Mouse (Mus musculus) left cerebral cortex, adult 2 months (tissue): ENCODE results near the gene Dlgap1. TPM values are rescaled to one million over a fixed set of nuclear protein-coding genes. Genes with fewer than 3 reads are reported as not detected.

Source experiments
- DNase-seq, 2 experiments: peaks; one replicate each; pipeline ENCODE4 v3.0.0; 2021 to 2022; ENCODE audit warnings: low spot score in 2 of 2, mixed read lengths in 1 of 2; ENCODE audit errors: extremely low spot score in 1 of 2
- H3K27ac ChIP-seq: fragments of 200-600 bp; 2 replicates; pipeline ENCODE4 v1.8.1; 2022
- H3K4me3 ChIP-seq: fragments of 200-600 bp; 2 replicates; pipeline ENCODE4 v1.8.1; 2022
- CTCF ChIP-seq: fragments of 200-600 bp; IDR thresholded peaks from 2 replicates; pipeline ENCODE4 v1.8.1; 2022; ENCODE audit warnings: antibody characterized with exemption, mild to moderate bottlenecking, moderate library complexity
- intact Hi-C: fragments of 180-260 bp; cut with DNase I; formaldehyde crosslinking; loops from one replicate; pipeline ENCODE4 v1.15.1; 2025
- total RNA-seq, 2 experiments: library from RNA; stranded (reverse); gene quantifications; 2 replicates each; pipeline ENCODE4 v1.2.3; 2021

Dlgap1 gene
- total RNA-seq, 2 experiments from 2014 or later, result 497 to 510 TPM

DNA sequence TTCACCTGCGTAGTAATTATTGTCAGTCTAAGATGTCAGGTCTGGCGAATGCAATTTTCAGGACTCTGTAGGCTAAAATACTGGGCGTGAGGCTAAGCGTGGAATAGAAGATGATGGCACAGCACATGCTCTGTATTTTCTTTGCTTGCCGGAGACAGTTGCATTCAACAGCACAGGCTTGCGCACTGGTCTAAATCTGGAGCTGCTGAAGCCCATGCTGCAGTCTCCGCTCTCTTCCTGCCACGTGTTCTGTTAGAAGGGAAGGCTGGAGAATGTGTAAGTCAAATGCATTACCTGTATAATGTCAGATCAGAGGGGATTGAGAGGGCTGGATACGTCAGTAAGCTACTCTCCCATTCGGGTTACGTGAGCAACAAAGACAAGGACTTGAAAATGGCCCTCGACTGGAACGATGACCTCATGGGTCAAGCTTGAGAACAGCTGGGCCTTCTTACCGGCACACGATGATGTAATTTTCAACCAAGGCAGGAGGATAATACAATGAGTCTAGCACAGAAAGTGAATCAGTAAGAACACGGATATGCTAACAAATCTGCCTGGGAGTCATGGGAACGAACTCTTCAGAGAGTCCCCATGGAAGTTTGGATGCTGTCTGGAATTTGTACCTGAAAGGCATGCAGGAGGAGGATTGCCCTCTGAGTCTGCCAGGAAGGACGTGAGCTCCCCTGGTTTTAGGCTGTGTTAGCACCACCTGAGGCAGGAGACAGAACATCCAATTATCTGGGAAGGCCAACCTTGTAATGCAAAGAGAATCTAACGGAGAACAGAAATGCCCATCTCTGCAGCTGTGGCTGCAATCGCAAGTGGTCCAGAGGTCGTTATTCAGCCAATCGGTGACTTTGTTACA is 339.7 kb downstream of the Dlgap1 start:
- TF ChIP-seq CTCF, result no peak
- peak overlapping the region; percentile 55; the same call in 1 of the 2 replicates for H3K27ac ChIP-seq
- peak; percentile 32 to 36 for DNase-seq

DNA sequence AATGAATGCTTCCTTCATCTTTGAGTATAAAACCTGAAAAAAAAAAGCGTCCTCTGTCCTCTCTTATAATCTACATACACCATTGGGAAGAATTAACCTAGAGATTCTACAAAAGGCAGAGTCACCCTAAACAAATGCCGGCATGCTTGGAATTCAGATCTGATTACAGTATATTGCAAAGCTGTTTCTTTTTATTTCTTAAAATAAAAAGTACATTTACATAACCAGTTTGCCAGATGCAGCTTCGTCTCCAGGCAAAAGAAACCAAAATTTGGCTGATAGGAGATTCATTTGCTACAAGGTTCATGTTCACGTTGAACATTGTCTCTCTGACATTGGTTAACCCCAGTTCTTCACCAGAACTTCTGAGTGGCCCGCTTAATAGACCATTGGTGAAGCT is 347.5 kb downstream of the Dlgap1 start:
- no peak for TF ChIP-seq CTCF

More for the DNA sequence above, 339.7 kb downstream of the Dlgap1 start:
- intact Hi-C loops, result no loop called here
- no peak overlapping the region for H3K4me3 ChIP-seq

DNA sequence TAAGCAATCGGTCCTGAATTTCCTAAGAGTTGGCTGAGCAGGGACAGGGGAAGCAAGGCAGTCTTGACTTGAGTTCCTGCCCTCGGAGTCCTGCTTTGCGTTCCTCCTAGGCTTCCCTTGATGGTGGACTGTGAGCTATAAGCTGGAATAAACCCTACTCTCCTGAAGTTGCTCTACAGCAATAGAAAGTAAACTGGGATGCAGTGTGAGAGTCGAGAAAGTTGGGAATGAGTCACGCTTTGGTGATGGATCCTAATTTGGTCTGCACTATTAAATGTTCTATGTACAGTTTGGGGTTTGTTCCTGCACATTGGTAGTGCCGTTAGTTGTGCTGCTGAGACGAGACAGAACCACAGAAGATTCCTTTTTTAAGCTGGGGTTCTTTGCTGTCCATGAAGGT is 348.9 kb downstream of the Dlgap1 start:
- intact Hi-C loops, result no loop called here
- TF ChIP-seq CTCF, result no peak
- Histone ChIP-seq H3K27ac (no peak overlapping the region), H3K4me3 (no peak overlapping the region)
- DNase-seq, result no peak

More for the DNA sequence above, 347.5 kb downstream of the Dlgap1 start:
- intact Hi-C loops, result no loop called here
- Histone ChIP-seq H3K4me3 (no peak overlapping the region), H3K27ac (peak overlapping the region; percentile 80)
- no peak for DNase-seq

DNA sequence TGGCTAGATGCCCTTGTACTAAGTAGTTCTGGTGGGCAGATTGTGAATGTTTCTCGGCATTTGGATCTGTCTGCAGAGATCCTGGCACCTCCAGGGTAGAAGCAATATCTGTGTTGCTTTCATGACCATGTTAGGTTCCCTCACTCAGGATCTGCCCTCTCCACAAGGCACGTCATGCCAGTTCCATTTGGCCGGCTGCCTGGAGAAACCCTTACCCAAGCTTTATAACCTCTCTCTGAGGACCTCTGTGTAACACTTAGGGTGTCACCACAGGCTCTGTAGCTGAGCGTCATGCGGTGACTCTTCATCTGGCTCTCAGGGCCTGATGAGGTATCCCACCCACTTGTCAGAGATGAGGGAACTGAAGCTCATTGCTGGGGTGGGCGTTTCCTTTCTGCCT is 353.1 kb downstream of the Dlgap1 start:
- DNase-seq, result no peak
- intact Hi-C loops, result no loop called here
- no peak for TF ChIP-seq CTCF
- Histone ChIP-seq H3K27ac (no peak overlapping the region), H3K4me3 (no peak overlapping the region)

DNA sequence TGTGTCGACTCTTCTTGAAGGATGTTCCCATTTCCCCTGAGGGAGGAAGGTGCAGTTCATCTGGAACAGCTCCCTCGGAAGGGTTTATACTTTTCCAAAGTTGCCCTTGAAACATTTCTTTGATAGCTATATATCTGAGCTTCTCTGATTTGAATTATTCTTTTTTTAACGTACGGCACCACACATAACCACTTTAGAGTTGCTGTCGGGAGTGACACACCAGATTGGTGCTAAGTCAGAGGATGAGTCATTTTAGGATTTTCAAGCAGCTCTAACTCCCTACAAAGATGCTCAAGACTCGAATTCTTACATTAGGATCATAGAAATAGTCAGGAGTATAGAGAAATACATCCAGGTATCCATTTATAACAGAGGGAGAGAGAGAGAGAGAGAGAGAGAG is 364.6 kb downstream of the Dlgap1 start:
- Histone ChIP-seq H3K4me3 (no peak overlapping the region), H3K27ac (no peak overlapping the region)
- intact Hi-C loops, result no loop called here
- peak in 1 of 2 experiments; percentile 6 for DNase-seq
- TF ChIP-seq CTCF, result no peak

DNA sequence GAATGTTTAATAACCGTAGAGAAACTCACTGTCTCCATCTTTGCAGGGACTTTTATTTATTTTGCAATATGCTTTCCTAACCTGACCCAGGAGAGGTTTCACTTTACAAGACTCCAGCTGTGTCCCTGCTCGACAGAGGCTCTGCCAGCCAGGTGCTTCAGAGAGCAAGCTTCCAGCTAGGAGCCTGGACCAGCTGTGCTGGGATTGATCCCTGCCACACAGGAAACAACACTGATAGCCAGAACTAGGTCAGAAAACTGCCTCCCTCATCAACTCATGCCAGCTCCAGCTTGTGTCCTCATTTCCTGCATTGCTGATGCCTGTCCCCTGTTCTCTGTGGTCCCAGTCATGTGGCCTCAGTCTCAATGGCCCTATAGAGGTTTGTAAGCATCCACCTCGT is 365.3 kb downstream of the Dlgap1 start:
- intact Hi-C loops, result no loop called here
- Histone ChIP-seq H3K27ac (peak overlapping the region; percentile 36; the same call in 1 of the 2 replicates), H3K4me3 (no peak overlapping the region)
- no peak for TF ChIP-seq CTCF
- peak in 1 of 2 experiments; percentile 8 for DNase-seq

DNA sequence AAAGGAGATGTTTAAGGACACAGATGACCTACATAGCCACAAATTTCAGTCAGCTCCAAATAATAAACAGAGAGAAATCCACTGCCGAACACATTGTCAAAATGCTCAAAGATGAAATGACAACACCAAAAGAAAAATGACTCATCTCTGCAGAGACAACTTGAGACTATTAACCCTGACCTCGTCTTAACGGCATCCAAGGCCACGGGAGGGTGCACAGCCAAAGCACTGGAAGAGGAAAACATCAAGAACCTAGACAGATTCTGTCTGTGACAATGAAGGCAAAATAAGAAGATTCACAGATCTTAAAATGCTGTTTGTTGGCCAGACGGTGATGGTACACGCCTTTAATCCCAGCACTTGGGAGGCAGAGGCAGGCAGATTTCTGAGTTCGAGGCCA is 370.9 kb downstream of the Dlgap1 start:
- no peak for DNase-seq
- no peak overlapping the region for H3K27ac ChIP-seq
- H3K4me3 ChIP-seq, result no peak overlapping the region
- intact Hi-C loops, result loop anchor here (5.0 kb wide), 2 partner anchors 368 to 778 kb away; no protein-coding TSS in a partner anchor
- no peak for TF ChIP-seq CTCF

DNA sequence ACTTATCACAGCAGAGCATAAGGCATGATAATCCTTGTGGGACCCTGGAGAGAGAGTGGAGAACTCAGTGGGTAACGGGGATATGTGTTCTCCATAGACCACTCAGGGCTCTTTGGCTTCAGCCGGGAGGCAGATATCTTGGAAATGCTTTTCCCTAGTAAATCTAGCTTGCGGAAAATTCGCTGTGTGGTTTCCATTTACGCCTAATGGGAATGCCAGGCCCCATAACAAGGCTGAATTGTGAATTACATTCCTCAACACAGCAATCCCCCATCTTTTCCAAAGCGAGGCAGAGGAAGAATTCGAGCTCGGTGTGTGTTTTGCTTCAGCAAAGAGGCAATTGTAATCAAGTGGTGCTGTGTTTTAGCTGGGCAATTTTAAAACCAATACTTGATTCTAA is 372.4 kb downstream of the Dlgap1 start:
- DNase-seq, result peak in 1 of 2 experiments; percentile 2
- Histone ChIP-seq H3K27ac (no peak overlapping the region), H3K4me3 (no peak overlapping the region)
- intact Hi-C loops, result loop anchor here (5.0 kb wide), 1 partner anchor 369 kb away; no protein-coding TSS in a partner anchor
- no peak for TF ChIP-seq CTCF

DNA sequence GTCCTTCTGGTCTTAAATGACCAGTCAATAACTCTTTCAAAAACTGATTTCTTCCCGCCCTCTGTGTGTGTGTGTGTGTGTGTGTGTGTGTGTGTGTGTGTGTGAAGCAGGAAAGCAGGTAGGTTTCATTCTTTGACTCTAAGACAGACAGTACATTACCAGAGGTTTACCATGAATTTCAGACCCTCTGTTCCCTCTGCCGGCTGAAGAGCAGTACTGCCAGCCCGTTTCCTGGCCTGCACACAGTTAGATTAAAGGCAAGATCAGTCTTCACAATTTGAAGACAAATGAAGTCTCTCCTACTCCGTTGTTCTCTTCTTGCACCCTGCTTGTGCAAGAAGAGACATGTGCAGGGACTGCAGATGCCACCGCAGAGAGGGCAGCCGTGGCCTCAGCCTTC is 373.0 kb downstream of the Dlgap1 start:
- DNase-seq, result peak in 1 of 2 experiments; percentile 10
- intact Hi-C loops, result loop anchor here (5.0 kb wide), 1 partner anchor 370 kb away; no protein-coding TSS in a partner anchor

DNA sequence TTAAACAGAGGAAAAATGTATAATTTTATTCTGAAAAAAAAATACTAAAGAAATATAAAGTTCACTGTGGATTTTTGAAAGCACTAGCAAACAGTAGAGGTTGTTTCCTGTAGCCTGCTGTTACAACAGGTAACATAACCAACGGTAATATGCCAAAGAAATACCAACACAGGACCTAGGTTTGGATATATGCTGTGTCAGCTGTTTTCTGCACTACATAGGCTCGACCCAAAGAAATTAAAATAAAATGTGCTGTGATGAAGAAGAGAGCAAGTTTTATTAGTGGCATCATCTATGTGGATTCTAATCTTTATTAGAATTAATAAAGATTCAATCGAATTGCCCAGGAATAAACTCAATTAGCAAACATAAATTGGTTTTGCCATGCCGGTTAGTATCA is 378.5 kb downstream of the Dlgap1 start:
- no peak for DNase-seq
- H3K4me3 ChIP-seq, result no peak overlapping the region
- H3K27ac ChIP-seq, result no peak overlapping the region
- no peak for TF ChIP-seq CTCF
- intact Hi-C loops, result no loop called here

More for the DNA sequence above, 373.0 kb downstream of the Dlgap1 start:
- H3K27ac ChIP-seq, result no peak overlapping the region
- no peak overlapping the region for H3K4me3 ChIP-seq
- TF ChIP-seq CTCF, result peak; percentile 63

DNA sequence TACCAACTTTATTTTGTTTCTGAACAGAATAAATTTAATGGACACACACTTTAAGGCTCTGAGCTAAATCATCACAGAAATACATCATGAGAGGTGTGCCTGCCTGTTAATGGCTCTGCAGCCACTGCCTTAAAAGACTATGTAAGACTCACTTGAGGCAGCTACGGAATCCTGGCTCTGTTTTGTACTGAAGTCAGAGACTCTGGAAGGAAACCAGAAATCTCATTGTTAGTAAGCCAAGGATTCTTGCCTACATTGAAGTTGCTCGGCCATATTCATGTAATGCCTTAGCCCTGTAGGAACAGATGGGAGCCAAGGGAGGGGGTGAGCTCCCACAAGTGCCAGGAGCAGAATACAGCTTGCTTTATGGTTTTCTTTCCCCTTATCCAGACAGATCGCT is 394.7 kb downstream of the Dlgap1 start:
- no peak overlapping the region for H3K4me3 ChIP-seq
- TF ChIP-seq CTCF, result no peak
- H3K27ac ChIP-seq, result no peak overlapping the region
- intact Hi-C loops, result loop anchor here (2.0 to 10.0 kb wide), 2 partner anchors 593 to 759 kb away; no protein-coding TSS in a partner anchor
- peak; percentile 33 to 48 for DNase-seq

DNA sequence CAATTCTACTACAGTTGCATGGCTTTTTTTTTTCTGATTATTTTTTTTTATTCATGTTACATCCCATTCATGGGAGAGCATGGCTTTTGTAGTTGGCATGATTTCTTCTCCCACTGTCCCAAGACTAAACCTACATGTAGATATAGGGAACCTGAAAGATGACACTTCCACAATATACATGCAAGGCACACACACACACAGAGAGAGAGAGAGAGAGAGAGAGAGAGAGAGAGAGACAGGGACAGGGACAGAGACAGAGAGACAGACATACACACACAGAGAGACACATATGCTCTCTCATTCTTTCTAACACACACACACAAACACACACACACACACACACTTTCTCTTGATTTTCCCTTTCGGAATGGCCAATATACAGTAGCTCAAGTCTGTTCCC is 395.1 kb downstream of the Dlgap1 start:
- no peak overlapping the region for H3K27ac ChIP-seq
- intact Hi-C loops, result loop anchor here (2.0 to 10.0 kb wide), 2 partner anchors 593 to 759 kb away; no protein-coding TSS in a partner anchor
- H3K4me3 ChIP-seq, result no peak overlapping the region
- no peak for TF ChIP-seq CTCF
- DNase-seq, result no peak
